Mouse (Mus musculus) urinary bladder, postnatal 36 days (tissue): ENCODE results near the gene Fgf18.

Experiments used
- DNase-seq, 2 experiments: peaks; one replicate each; pipeline ENCODE4 v3.0.0; 2022; ENCODE audit warnings: low spot score in 2 of 2, mixed read lengths in 1 of 2

The Fgf18 gene

DNA sequence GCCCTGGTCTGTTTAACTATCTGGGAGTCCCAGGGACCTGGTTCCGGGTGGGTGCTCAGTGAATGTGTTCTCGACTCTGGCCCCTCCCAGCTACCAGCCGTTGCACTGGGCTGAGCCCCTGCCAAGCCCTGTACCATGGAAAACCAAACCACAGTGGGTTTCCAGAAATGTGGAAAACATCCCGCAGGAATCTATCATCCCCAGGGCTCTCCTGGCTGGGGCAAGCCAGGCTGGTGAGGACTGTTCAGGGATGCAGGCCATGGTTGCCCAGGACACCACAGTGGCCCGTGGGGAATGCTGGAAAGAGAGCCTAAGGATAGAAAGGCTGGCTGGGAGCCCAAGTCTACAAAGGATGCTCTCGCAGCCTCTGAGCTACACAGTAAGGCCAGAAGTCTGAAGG, 76.7 kb downstream of the Fgf18 start:
- no peak for DNase-seq
